Mouse (Mus musculus) layer of hippocampus, postnatal 10 days (tissue): Measurements from ENCODE around the gene Cspg4. TPM values are rescaled to one million over a fixed set of nuclear protein-coding genes. Genes with fewer than 3 reads are reported as not detected.
"Not testable (repeated sequence)": the region's sequence is repeated elsewhere in the genome, so short reads cannot be mapped to it uniquely, and the experiment has no call there.

Experiments
- DNase-seq, 2 experiments: peaks; one replicate each; pipeline ENCODE4 v3.0.0; 2021; ENCODE audit warnings: low spot score in 2 of 2
- total RNA-seq, 2 experiments: library from RNA; stranded (reverse); gene quantifications; 2 replicates each; pipeline ENCODE4 v1.2.3; 2021

Cspg4 gene
- total RNA-seq, 2 experiments from 2014 or later = 37.0 to 37.5 TPM

DNA sequence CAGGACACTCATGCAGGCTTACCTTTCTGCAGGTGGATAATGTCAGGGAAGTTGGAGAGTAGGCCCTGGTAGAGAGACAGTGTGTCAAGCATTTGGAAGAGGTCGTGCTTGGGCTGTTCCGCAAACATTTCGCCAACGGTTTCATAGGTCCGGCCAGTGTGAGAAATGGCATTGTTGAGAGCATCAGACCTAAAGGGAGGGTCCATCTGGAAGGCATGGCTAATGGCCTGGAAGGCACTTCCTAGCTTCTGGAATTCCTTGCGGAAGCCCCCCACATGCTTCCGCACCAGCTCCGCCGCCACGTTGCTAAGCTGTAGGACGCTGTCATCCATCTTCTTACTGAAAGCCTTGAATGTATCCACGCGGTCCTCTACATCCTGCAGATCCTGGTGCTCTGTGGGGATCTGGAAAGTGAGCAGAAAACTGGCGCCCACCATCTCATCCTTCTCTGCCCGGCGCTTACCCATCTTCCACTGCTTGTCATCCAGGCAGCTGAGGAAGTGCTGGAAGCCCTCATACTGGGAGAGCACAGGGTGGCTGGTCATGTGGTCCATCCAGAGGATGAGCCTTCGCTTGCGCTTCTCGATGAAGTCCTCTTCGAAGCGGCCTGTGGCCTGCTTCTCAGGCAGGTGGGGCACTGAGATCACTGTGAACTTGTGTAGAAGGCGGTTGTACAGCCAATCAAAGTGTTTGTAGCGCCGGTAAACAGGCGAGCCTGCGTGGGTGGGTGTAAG, 60.6 kb downstream of the Cspg4 start:
- DNase-seq = no peak

DNA sequence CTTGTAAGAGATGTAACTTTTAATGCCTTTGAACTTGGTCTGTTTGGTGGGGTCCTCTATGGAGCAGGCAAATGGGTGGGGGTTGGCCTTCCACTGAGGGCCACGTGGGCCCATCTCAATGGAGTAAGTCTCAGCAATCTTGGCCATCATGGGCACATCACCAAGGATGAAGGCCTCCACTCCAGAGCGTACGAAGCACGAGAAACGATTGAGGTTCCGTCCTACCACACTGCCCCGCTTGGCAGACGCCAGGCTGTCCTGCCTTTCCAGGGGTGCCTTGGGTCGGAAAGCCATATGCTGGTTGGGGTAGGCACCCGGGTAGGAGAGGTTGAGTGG, 61.2 kb downstream of the Cspg4 start:
- no peak for DNase-seq

DNA sequence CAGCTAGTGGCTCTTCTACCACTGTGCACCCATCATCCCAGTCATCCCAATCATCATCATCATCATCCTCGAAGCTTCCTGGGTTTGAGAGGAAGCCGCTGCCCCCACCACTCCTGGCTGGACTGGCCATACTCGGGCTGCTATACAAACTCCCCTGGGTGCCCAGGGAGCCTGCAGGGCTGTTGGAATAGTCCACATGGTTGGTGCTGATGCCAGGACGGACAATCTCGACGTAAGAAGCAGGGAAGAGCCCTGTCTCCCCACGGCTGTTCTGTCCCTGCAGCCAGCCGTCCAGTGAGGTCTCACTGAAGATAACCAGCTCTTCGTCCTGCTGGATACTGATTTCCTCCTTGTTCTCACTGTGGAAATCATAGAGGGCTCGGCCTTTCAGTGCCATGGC, 61.6 kb downstream of the Cspg4 start:
- DNase-seq = no peak

- peak in 1 of 2 experiments; percentile 29 for DNase-seq
These were observed 62.6 kb downstream of the Cspg4 start for GRCm38 (mm10) chr9:56927191-56928012.

GRCm38 (mm10) chr9:56928041-56928811, 63.4 kb downstream of the Cspg4 start, which contains the start of gene Snx33:
Gene Snx33 (minus strand): TSS chr9:56928371.
- peak; percentile 89 to 91 for DNase-seq

GRCm38 (mm10) chr9:56929496-56929895, 64.7 kb downstream of the Cspg4 start:
- DNase-seq = no peak

DNA sequence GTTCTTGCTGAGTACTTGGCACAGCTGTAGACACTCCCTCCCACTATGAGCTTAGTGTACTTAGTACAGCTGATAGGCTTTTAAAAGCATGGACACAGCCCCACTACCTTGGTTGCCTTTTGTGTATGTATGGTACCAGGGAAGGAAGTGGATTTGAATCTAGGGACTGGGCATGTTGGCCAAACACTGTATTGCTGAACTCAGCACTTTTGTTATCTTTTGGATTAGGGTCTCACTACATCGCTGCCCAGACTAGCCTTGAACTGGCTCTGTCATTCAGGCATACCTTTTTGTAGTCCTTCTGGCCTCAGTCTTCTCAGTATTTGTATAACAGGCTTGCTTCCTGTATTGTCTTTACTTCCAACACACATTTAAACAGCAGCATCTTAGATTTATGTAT, 65.7 kb downstream of the Cspg4 start:
- DNase-seq = no peak

GRCm38 (mm10) chr9:56936861-56937222, 72.0 kb downstream of the Cspg4 start:
- no peak for DNase-seq

DNA sequence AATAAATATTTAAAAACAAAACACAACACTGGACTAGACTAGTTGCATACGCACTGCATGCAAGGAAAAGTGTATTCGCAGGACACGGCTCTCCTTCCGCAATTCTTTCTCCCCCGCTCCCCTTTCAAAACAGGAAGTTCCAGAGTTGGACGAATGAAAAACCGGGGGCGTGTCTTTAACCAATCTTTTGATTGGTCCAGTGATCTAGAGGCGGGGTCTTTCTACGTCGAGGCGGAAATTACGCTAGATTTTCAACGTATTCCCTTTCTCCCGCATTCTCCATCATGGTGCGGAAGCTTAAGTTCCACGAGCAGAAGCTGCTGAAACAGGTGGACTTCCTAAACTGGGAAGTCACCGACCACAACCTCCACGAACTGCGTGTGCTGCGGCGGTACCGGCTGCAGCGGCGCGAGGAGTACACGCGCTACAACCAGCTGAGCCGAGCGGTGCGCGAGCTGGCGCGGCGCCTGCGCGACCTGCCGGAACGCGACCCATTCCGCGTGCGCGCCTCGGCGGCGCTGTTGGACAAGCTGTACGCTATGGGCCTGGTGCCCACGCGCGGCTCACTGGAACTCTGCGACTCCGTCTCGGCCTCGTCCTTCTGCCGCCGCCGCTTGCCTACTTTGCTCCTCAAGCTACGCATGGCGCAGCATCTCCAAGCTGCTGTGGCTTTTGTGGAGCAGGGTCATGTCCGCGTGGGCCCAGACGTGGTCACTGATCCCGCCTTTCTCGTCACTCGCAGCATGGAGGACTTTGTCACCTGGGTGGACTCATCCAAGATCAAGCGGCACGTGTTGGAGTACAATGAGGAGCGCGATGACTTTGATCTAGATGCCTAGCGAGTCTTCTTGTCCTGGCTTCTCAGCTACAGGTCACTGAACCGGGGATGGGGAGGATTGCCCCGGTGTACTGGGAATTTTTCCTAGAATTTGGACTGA, 72.7 kb downstream of the Cspg4 start, which contains the start of gene Imp3:
TSS of gene Imp3 (plus strand) at position 253 of the 938 bp plus-strand sequence.
- peak; percentile 83 to 88 for DNase-seq

DNA sequence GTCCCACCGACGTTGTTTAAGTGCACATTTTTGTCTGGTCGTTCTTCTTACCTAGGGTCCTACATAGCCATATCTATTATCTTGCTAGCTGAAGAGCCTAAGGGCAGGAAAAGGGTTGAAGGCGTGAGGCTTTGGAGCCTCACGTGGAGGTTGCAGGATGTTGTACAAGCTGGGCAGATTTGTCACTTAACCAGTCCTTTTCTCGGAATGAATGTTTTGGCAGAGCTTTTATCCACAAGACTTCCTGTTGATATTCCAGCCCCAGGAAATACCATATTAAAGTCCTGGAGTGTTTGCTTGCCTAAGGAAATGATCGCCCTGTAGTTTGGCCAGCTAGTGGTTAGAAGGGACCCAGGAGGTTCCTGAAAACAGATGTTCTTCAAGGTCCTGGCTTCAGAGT, 73.5 kb downstream of the Cspg4 start:
- no peak for DNase-seq

DNA sequence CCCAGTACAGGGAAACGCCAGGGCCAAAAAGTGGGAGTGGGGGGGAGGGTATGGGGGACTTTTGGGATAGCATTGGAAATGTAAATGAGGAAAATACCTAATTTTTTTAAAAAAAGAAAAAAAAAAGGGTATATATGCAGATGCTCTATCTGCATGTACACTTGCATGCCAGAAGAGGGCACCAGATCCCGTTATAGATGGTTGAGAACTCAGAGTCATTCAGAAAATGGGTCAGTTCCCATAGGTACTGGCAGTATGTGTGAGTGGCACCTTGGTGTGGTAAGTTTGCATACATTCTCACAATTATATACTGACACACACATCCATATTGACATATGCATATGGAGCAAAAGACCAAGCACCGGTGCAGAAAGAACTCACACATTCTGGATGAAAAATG, 82.6 kb downstream of the Cspg4 start:
- peak; percentile 46 to 54 for DNase-seq

- DNase-seq = not testable (repeated sequence)
These were observed 83.9 kb downstream of the Cspg4 start for GRCm38 (mm10) chr9:56948699-56949098.

Other genes starting within 250 kb of the Cspg4 start
- 100 to 1,000 TPM; 285 to 307 TPM for gene Lingo1, start 68.6 kb upstream of the Cspg4 start, total RNA-seq
- gene Odf3l1, start 354 bp upstream of the Cspg4 start, total RNA-seq = under 1 TPM in 1 of 2 experiments, not detected in 1; 0.34 TPM
- gene Snx33, start 63.3 kb downstream of the Cspg4 start, total RNA-seq = 1 to 10 TPM; 4.8 to 5.3 TPM
- 10 to 100 TPM; 50.6 to 51.6 TPM for gene Imp3, start 72.4 kb downstream of the Cspg4 start, total RNA-seq
- 10 to 100 TPM; 18.6 to 18.7 TPM for gene Snupn, start 85.8 kb downstream of the Cspg4 start, total RNA-seq
- 10 to 100 TPM; 35.3 TPM for gene Ptpn9, start 129.9 kb downstream of the Cspg4 start, total RNA-seq
- gene Sin3a, start 207.0 kb downstream of the Cspg4 start, total RNA-seq = 10 to 100 TPM; 36.2 to 36.4 TPM